Mouse (Mus musculus): ENCODE data around the gene Slc10a6. TPM values are rescaled to one million over a fixed set of nuclear protein-coding genes. Genes with fewer than 3 reads are reported as not detected.

The Slc10a6 gene
- polyA plus RNA-seq, 1 experiment from 2014 or later, result not detected

GRCm38 (mm10) chr5:103579680-103580420, 49.4 kb downstream of the Slc10a6 start:
- Histone ChIP-seq H3K27me3 (ENCODE audit: poor library complexity, severe bottlenecking) (no peaks in the 10 kb centered on the region), H3K4me1 (no peaks in the 10 kb centered on the region), H3K27ac (no peak overlapping the region), H3K4me3 (no peak overlapping the region), H3K9me3 (no peaks in the 10 kb centered on the region), H3K36me3 (replicated peaks) (peaks cover 57% of the 10 kb centered on the region)
- WGBS, result 83% methylated on average over 11 of the region's 11 CpGs
- DNase-seq (ENCODE audit: extremely low spot score, low spot score), result no peak

DNA sequence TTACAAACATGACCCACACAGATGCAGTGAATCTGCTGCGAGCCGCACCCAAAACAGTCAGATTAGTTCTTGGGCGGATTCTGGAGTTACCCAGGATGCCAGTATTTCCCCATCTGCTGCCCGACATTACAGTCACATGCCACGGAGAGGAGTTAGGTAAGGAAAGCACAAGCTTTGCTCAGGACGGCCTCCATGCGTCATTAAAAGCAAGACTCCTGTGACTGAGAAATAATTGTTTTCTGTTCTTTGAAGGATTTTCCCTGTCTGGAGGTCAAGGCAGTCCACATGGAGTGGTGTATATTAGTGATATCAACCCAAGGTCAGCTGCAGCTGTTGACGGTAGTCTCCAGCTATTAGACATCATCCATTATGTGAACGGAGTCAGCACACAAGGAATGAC, 59.8 kb downstream of the Slc10a6 start:
- Histone ChIP-seq H3K4me1 (no peaks in the 10 kb centered on the region), H3K9me3 (no peaks in the 10 kb centered on the region), H3K27ac (no peak overlapping the region), H3K36me3 (replicated peaks) (peaks cover 94% of the 10 kb centered on the region), H3K4me3 (no peak overlapping the region), H3K27me3 (ENCODE audit: poor library complexity, severe bottlenecking) (no peaks in the 10 kb centered on the region)
- DNase-seq (ENCODE audit: extremely low spot score, low spot score), result no peak
- WGBS, result 95% methylated on average over 9 of the region's 9 CpGs

DNA sequence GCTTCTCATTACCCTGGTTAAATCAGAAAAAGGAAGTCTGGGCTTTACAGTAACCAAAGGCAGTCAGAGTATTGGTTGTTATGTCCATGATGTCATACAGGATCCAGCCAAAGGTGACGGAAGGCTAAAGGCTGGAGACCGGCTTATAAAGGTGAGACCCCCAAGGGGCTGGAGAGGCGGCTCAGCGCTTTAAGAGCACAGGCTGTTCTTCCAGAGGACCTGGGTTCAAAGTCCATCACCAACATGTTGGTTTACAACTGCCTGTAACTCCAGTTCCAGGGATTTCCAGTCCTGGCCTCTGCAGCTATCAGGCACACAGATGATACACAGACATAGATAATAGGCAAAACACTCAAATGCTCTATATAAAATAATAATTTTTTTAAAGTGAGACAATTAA, 61.2 kb downstream of the Slc10a6 start:
- H3K4me3 ChIP-seq, result no peak overlapping the region

GRCm38 (mm10) chr5:103560546-103560945, 68.7 kb downstream of the Slc10a6 start:
- Histone ChIP-seq H3K4me3 (no peak overlapping the region), H3K4me1 (no peaks in the 10 kb centered on the region), H3K36me3 (replicated peaks) (peaks cover 97% of the 10 kb centered on the region), H3K27ac (no peak overlapping the region), H3K9me3 (no peaks in the 10 kb centered on the region), H3K27me3 (ENCODE audit: poor library complexity, severe bottlenecking) (no peaks in the 10 kb centered on the region)
- WGBS, result 95% methylated on average over 9 of the region's 9 CpGs
- DNase-seq (ENCODE audit: extremely low spot score, low spot score), result no peak

More for the DNA sequence above, 61.2 kb downstream of the Slc10a6 start:
- peaks cover 94% of the 10 kb centered on the region for H3K36me3 ChIP-seq (replicated peaks)
- no peak overlapping the region for H3K27ac ChIP-seq
- no peaks in the 10 kb centered on the region for H3K4me1 ChIP-seq
- H3K27me3 ChIP-seq (ENCODE audit: poor library complexity, severe bottlenecking), result no peaks in the 10 kb centered on the region
- WGBS, result 88% methylated on average over 4 of the region's 4 CpGs
- no peak for DNase-seq (ENCODE audit: extremely low spot score, low spot score)
- no peaks in the 10 kb centered on the region for H3K9me3 ChIP-seq

Other genes with a start within 250 kb of the Slc10a6 start
- gene Ptpn13, start 204.2 kb downstream of the Slc10a6 start, polyA plus RNA-seq (2016; fragmentation: Nextera tagmentation; extraction: Ambion mirVana), result 19.7 TPM in 2 replicates
- 0.14 and 0.24 TPM in 2 replicates for gene 1700016H13Rik, start 26.6 kb upstream of the Slc10a6 start, polyA plus RNA-seq (2016; fragmentation: Nextera tagmentation; extraction: Ambion mirVana)
- gene Aff1, start 63.0 kb upstream of the Slc10a6 start, polyA plus RNA-seq (2016; fragmentation: Nextera tagmentation; extraction: Ambion mirVana), result 4.3 and 5.1 TPM in 2 replicates